Mouse (Mus musculus): ENCODE data around the gene Gm4763. TPM values are rescaled to one million over a fixed set of nuclear protein-coding genes. Genes with fewer than 3 reads are reported as not detected.

Gene Gm4763
- polyA plus RNA-seq, 1 experiment from 2014 or later, result not detected

- Histone ChIP-seq H3K4me2 (ENCODE audit: low read depth, low read length) (peak within 1 kb of the TSS; percentile 9; the same call in 1 of the 2 replicates), H3K4me3 (ENCODE audit: low read depth, low read length) (peak within 1 kb of the TSS; percentile 26), H3K36me3 (replicated peaks; ENCODE audit: insufficient read depth, low read length) (no peaks in the 10 kb centered on the region), H3K4me1 (ENCODE audit: insufficient read depth) (no peaks in the 10 kb centered on the region), H3K9me3 (ENCODE audit: low read length) (no peaks in the 10 kb centered on the region), H3K27me3 (ENCODE audit: insufficient read depth, low read length) (no peaks in the 10 kb centered on the region), H3K9ac (replicated peaks) (0 out of 2 replicates have a peak within 1 kb of the TSS, but pooled peaks have one; percentile 38), H3K27ac (ENCODE audit: low read depth) (0 out of 2 replicates have a peak within 1 kb of the TSS, but pooled peaks have one; percentile 22)
- TF ChIP-seq CTCF (IDR thresholded peaks at IDR 0.05; ENCODE audit: low read depth) (no peak), EP300 (IDR thresholded peaks at IDR 0.05; ENCODE audit: low read depth) (no peak)
- DNase-seq (no peak), ATAC-seq (no peak)
- WGBS (ENCODE audit: insufficient replicate concordance), result 54% methylated on average over 6 of the region's 6 CpGs
Measured at GRCm38 (mm10) chr7:24760211-24760610, 33.5 kb upstream of the Gm4763 start, which contains the start of gene Cd177. Cd177 (minus strand) TSS chr7:24760311.

- Histone ChIP-seq H3K9ac (replicated peaks) (no peak overlapping the region), H3K27ac (ENCODE audit: low read depth) (no peak overlapping the region), H3K36me3 (replicated peaks; ENCODE audit: insufficient read depth, low read length) (no peaks in the 10 kb centered on the region), H3K4me3 (ENCODE audit: low read depth, low read length) (peak overlapping the region; percentile 26), H3K4me1 (ENCODE audit: insufficient read depth) (no peaks in the 10 kb centered on the region), H3K4me2 (ENCODE audit: low read depth, low read length) (peak overlapping the region; percentile 45), H3K9me3 (ENCODE audit: low read length) (no peaks in the 10 kb centered on the region), H3K27me3 (ENCODE audit: insufficient read depth, low read length) (no peaks in the 10 kb centered on the region)
- TF ChIP-seq EP300 (IDR thresholded peaks at IDR 0.05; ENCODE audit: low read depth) (no peak), CTCF (IDR thresholded peaks at IDR 0.05; ENCODE audit: low read depth) (no peak)
- WGBS (ENCODE audit: insufficient replicate concordance), result 15% methylated on average over 1 of the region's 1 CpGs
- ATAC-seq, result no peak
- no peak for DNase-seq
Measured at GRCm38 (mm10) chr7:24758520-24758919, 31.8 kb upstream of the Gm4763 start.

DNA sequence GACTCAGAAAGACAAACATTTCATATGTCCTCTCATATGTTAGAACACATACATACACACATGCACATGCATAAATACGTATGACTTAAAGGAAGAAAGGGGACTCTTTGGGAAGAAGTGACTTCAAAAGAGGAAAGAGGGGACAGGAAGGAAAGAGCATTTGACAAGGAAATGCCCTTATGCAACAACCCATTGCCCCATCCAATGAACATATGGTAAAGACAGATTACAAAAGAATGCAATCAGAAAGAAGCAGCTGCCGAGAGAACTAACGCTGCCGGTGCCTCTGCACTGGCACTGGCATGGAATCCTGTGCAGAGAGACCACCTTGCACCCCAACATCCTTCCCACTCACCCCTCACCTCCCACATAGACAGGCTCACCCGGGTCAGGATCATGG is 26.8 kb upstream of the Gm4763 start:
- Histone ChIP-seq H3K4me1 (ENCODE audit: insufficient read depth) (no peaks in the 10 kb centered on the region), H3K4me2 (ENCODE audit: low read depth, low read length) (0 out of 2 replicates have a peak overlapping the region, but pooled peaks have one; percentile 33), H3K27me3 (ENCODE audit: insufficient read depth, low read length) (no peaks in the 10 kb centered on the region), H3K36me3 (replicated peaks; ENCODE audit: insufficient read depth, low read length) (no peaks in the 10 kb centered on the region), H3K9me3 (ENCODE audit: low read length) (no peaks in the 10 kb centered on the region), H3K27ac (ENCODE audit: low read depth) (no peak overlapping the region), H3K4me3 (ENCODE audit: low read depth, low read length) (no peak overlapping the region), H3K9ac (replicated peaks) (no peak overlapping the region)
- no peak for DNase-seq
- no peak for ATAC-seq
- TF ChIP-seq EP300 (IDR thresholded peaks at IDR 0.05; ENCODE audit: low read depth), result no peak
- no peak for TF ChIP-seq CTCF (IDR thresholded peaks at IDR 0.05; ENCODE audit: low read depth)
- 37% methylated on average over 5 of the region's 5 CpGs for WGBS (ENCODE audit: insufficient replicate concordance)

- Histone ChIP-seq H3K4me1 (ENCODE audit: insufficient read depth) (no peaks in the 10 kb centered on the region), H3K27ac (ENCODE audit: low read depth) (no peak overlapping the region), H3K9ac (replicated peaks) (no peak overlapping the region), H3K9me3 (ENCODE audit: low read length) (no peaks in the 10 kb centered on the region), H3K36me3 (replicated peaks; ENCODE audit: insufficient read depth, low read length) (no peaks in the 10 kb centered on the region), H3K4me2 (ENCODE audit: low read depth, low read length) (no peak overlapping the region), H3K4me3 (ENCODE audit: low read depth, low read length) (no peak overlapping the region), H3K27me3 (ENCODE audit: insufficient read depth, low read length) (no peaks in the 10 kb centered on the region)
- WGBS (ENCODE audit: insufficient replicate concordance), result 65% methylated on average over 2 of the region's 2 CpGs
- DNase-seq (no peak), ATAC-seq (no peak)
- TF ChIP-seq EP300 (IDR thresholded peaks at IDR 0.05; ENCODE audit: low read depth) (no peak), CTCF (IDR thresholded peaks at IDR 0.05; ENCODE audit: low read depth) (no peak)
Measured at GRCm38 (mm10) chr7:24751610-24752009, 24.9 kb upstream of the Gm4763 start.

- Histone ChIP-seq H3K4me2 (ENCODE audit: low read depth, low read length) (no peak overlapping the region), H3K27me3 (ENCODE audit: insufficient read depth, low read length) (no peaks in the 10 kb centered on the region), H3K4me1 (ENCODE audit: insufficient read depth) (no peaks in the 10 kb centered on the region), H3K4me3 (ENCODE audit: low read depth, low read length) (no peak overlapping the region), H3K9ac (replicated peaks) (no peak overlapping the region), H3K36me3 (replicated peaks; ENCODE audit: insufficient read depth, low read length) (no peaks in the 10 kb centered on the region), H3K9me3 (ENCODE audit: low read length) (no peaks in the 10 kb centered on the region), H3K27ac (ENCODE audit: low read depth) (no peak overlapping the region)
- 50% methylated on average over 4 of the region's 4 CpGs for WGBS (ENCODE audit: insufficient replicate concordance)
- no peak for ATAC-seq
- DNase-seq, result no peak
- no peak for TF ChIP-seq EP300 (IDR thresholded peaks at IDR 0.05; ENCODE audit: low read depth)
- TF ChIP-seq CTCF (IDR thresholded peaks at IDR 0.05; ENCODE audit: low read depth), result no peak
Measured at GRCm38 (mm10) chr7:24750695-24751094, 24.0 kb upstream of the Gm4763 start.

GRCm38 (mm10) chr7:24735970-24736670 is 9.4 kb upstream of the Gm4763 start:
- peak; percentile 17; the same call in 1 of the 2 replicates for ATAC-seq
- no peaks in the 10 kb centered on the region for H3K9me3 ChIP-seq (ENCODE audit: low read length)
- no peak for TF ChIP-seq CTCF (IDR thresholded peaks at IDR 0.05; ENCODE audit: low read depth)
- no peak for TF ChIP-seq EP300 (IDR thresholded peaks at IDR 0.05; ENCODE audit: low read depth)
- no peak overlapping the region for H3K4me3 ChIP-seq (ENCODE audit: low read depth, low read length)
- H3K36me3 ChIP-seq (replicated peaks; ENCODE audit: insufficient read depth, low read length), result no peaks in the 10 kb centered on the region
- no peak overlapping the region for H3K27ac ChIP-seq (ENCODE audit: low read depth)
- no peak overlapping the region for H3K9ac ChIP-seq (replicated peaks)
- no peaks in the 10 kb centered on the region for H3K27me3 ChIP-seq (ENCODE audit: insufficient read depth, low read length)
- no peaks in the 10 kb centered on the region for H3K4me1 ChIP-seq (ENCODE audit: insufficient read depth)
- WGBS (ENCODE audit: insufficient replicate concordance), result 19% methylated on average over 16 of the region's 17 CpGs
- 0 out of 2 replicates have a peak overlapping the region, but pooled peaks have one; percentile 13 for H3K4me2 ChIP-seq (ENCODE audit: low read depth, low read length)
- DNase-seq, result peak; percentile 57

Data from liver, postnatal 0 days (tissue).